Mouse (Mus musculus) adrenal gland, postnatal 14 days (tissue): ENCODE data around the gene Chrdl2. TPM values are rescaled to one million over a fixed set of nuclear protein-coding genes. Genes with fewer than 3 reads are reported as not detected.
"Not testable (repeated sequence)": the region's sequence is repeated elsewhere in the genome, so short reads cannot be mapped to it uniquely, and the experiment has no call there.

ENCODE experiments used
- DNase-seq: peaks from one replicate; pipeline ENCODE4 v3.0.0; 2021; ENCODE audit warnings: mixed read lengths
- total RNA-seq: library from RNA; stranded (reverse); gene quantifications from 2 replicates; pipeline ENCODE4 v1.2.3, GENCODE M21; 2021

Chrdl2 gene
- total RNA-seq, 1 experiment from 2014 or later: not detected

- no peak for DNase-seq
These were observed 30.1 kb downstream of the Chrdl2 start for GRCm38 (mm10) chr7:100036050-100036449.

GRCm38 (mm10) chr7:100036495-100036894 is 30.5 kb downstream of the Chrdl2 start:
- DNase-seq: no peak

DNA sequence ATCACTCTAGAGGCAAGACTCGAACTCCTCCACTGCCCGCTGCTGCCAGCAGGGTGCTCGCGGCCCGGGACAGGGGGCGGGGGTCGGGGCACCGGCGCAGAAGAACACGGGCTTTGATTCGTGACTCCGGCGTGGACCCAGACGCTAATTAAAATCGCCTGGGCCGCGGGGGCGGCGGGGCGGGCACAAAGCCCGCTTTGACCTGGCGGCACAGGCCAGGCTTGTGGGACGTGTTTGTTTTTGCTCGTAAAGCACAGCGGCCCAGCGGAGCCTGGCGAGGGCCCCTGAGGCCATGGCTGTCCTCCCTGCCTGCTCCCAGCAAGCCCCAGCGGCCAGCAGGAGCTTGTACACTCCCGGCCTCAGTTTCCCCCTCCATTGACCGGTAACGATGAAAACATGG is 36.1 kb downstream of the Chrdl2 start:
- DNase-seq: no peak

GRCm38 (mm10) chr7:100043096-100043495 is 37.1 kb downstream of the Chrdl2 start:
- DNase-seq: no peak

DNA sequence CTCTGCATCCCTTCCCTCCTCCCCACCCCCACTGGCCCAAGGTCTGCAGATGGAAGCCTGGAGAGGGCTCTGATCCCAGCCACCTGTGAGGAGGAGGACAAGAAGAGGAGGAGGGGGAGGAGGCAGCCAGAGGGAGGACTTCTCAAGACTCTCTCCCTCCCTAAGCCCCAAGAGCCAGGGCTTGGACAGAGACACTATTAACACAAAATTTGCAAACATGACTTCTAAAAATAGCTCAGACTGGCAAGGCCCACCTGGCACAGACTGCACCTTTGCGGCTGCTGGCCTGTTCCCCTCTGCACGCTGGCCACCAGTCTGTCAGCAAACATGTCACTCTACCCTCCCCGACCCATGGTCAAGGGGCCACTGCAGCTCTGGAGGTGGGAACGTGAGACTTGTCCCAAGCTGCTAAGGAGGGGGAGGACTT is 37.6 kb downstream of the Chrdl2 start:
- no peak for DNase-seq

- peak; percentile 64 for DNase-seq
These were observed 40.5 kb downstream of the Chrdl2 start for GRCm38 (mm10) chr7:100046486-100046885.

DNA sequence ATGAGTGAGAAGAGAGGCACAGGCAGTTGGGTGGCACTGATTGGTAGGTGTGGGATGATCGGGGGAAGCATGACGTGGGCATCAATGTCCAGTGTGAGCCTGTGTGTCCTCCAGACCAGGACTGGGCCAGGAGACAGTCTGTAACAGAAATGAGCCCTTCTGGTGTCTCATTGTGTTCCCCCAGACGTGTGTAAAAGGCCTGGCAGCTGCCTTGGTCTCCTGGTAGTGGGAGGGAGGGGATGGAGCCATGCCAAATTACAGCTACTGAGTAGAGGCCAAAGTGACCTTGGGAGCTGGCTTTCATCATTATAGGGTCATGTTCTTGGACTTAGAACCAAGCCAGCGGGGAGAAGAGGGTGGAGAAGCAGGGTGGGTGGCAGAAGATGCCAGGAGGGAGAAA is 45.9 kb downstream of the Chrdl2 start:
- peak; percentile 72 for DNase-seq

GRCm38 (mm10) chr7:100052991-100053390 is 47.0 kb downstream of the Chrdl2 start:
- not testable (repeated sequence) for DNase-seq

GRCm38 (mm10) chr7:100073959-100074358 is 68.0 kb downstream of the Chrdl2 start:
- DNase-seq: no peak

GRCm38 (mm10) chr7:100076296-100076695 is 70.3 kb downstream of the Chrdl2 start:
- DNase-seq: no peak

GRCm38 (mm10) chr7:100077071-100077470 is 71.1 kb downstream of the Chrdl2 start:
- no peak for DNase-seq

GRCm38 (mm10) chr7:100080087-100080781 is 74.3 kb downstream of the Chrdl2 start:
- DNase-seq: no peak

- DNase-seq: no peak
These were observed 76.9 kb downstream of the Chrdl2 start for GRCm38 (mm10) chr7:100082836-100083235.

- DNase-seq: no peak
These were observed 77.8 kb downstream of the Chrdl2 start for GRCm38 (mm10) chr7:100083812-100084211.

Other genes with a start within 250 kb of the Chrdl2 start
- gene Olfr521, start 242.7 kb upstream of the Chrdl2 start, total RNA-seq: not detected in 2 replicates
- gene Neu3, start 177.8 kb upstream of the Chrdl2 start, total RNA-seq: 2.6 and 3.3 TPM in 2 replicates
- gene Xrra1, start 147.1 kb upstream of the Chrdl2 start, total RNA-seq: 1.1 and 2.0 TPM in 2 replicates
- 129 and 145 TPM in 2 replicates for gene Spcs2, start 142.7 kb upstream of the Chrdl2 start, total RNA-seq
- 18.6 and 19.1 TPM in 2 replicates for gene Rnf169, start 25.7 kb upstream of the Chrdl2 start, total RNA-seq
- gene Pold3, start 115.4 kb downstream of the Chrdl2 start, total RNA-seq: 22.5 and 30.0 TPM in 2 replicates
- 5.7 and 7.0 TPM in 2 replicates for gene Lipt2, start 153.1 kb downstream of the Chrdl2 start, total RNA-seq
- 2.0 and 2.6 TPM in 2 replicates for gene Kcne3, start 170.3 kb downstream of the Chrdl2 start, total RNA-seq
- 6.7 and 11.4 TPM in 2 replicates for gene Pgm2l1, start 221.2 kb downstream of the Chrdl2 start, total RNA-seq